Comparison of ENCODE assay signal across 9 mouse cellular contexts in the genomic region with DNA sequence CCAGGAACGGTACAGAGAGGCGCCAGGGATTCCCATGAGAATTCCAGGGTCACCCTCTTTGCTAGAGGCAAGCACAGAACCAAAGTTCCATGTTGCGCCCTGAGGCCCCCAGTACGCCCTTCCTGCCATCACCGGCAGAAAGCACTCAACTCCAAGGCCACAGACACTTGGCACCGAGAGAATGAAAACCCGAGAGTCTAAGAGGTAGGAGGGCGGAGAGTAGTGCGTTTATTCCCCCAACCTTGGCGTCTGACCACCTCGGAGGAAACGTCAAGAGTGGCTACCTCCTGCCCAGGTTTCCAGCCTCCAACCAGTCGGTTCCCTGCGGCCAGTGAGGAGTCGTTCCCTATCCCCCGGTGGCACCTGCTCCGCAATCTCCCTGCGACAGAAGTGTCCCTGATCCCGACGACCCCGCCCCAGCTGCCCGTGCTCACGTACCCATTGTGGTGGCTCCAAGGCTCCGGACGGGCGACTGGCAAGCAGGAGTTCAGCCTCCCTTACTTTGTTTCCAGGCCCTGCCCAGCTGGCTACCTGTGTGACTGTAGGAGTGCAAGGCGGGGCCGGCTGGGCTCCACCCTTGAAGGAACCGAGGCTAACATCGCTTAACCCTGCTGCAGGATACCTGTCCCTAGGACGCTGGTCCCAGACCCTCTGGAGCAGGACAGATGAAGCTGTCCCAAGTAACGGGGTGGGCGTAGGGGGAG. TPM values are rescaled to one million over a fixed set of nuclear protein-coding genes. Genes with fewer than 3 reads are reported as not detected.
DNase-seq lines count a peak whose midpoint lies in the region; ATAC-seq and TF ChIP-seq lines count a peak whose summit lies in the region.
"Had no signal": no experiment of that assay in that cellular context is flagged by ENCODE, and none has a peak within 500 bp of the region (broad histone marks: within the 10 kb centered on the region; RNA-seq: fewer than 3 reads in every experiment).

Gene Slc15a1 (minus strand): TSS at position 472 of the 704 bp plus-strand sequence.

- peak within 1 kb of the TSS; percentile 21; the same call in 1 of the 2 replicates for H3K4me3 ChIP-seq in limb, embryonic 10.5 days
- H3K4me3 ChIP-seq in midbrain, embryonic 13.5 days (replicated peaks) = peak within 1 kb of the TSS; percentile 23
- H3K4me3 ChIP-seq in thymus, adult 2 months (ENCODE audit: control insufficient read depth, insufficient read depth, low read length) = no peak within 1 kb of the TSS
- H3K4me3 ChIP-seq: megakaryocyte, embryonic 14.5 days had no signal

- H3K36me3 ChIP-seq in limb, embryonic 10.5 days = no peaks in the 10 kb centered on the region
- no peaks in the 10 kb centered on the region for H3K36me3 ChIP-seq in midbrain, embryonic 13.5 days
- H3K36me3 ChIP-seq in thymus, adult 2 months (ENCODE audit: control insufficient read depth, insufficient read depth, low read length) = no peaks in the 10 kb centered on the region

- 11% methylated on average over 33 of the region's 33 CpGs for WGBS in limb, embryonic 10.5 days
- WGBS in midbrain, embryonic 13.5 days = 11% methylated on average over 33 of the region's 33 CpGs
- 28% methylated on average over 33 of the region's 33 CpGs for WGBS in thymus, adult 2 months

- TF ChIP-seq POLR2A in thymus, adult 2 months (IDR thresholded peaks at IDR 0.05; ENCODE audit: control insufficient read depth, extremely low read depth, insufficient read depth, low read length, poor library complexity) = no peak

- no peak for TF ChIP-seq CTCF in thymus, adult 2 months (IDR thresholded peaks at IDR 0.05; ENCODE audit: borderline replicate concordance, control insufficient read depth, extremely low read depth, insufficient read depth, low read length, poor library complexity)

- peak within 1 kb of the TSS; percentile 48 for H3K4me2 ChIP-seq in midbrain, embryonic 13.5 days (replicated peaks)

- ATAC-seq in erythroid progenitor cell, adult 5-6 weeks (replicated peaks; ENCODE audit: low FRiP score, poor library complexity, severe bottlenecking) = 0 out of 2 replicates have a peak, but pooled peaks have one; percentile 10
- ATAC-seq in midbrain, embryonic 13.5 days = no peak

- no peak within 1 kb of the TSS for H3K9ac ChIP-seq in midbrain, embryonic 13.5 days (replicated peaks)

- peak; percentile 16 for DNase-seq in adrenal gland, adult 2 months
- DNase-seq in adrenal gland, postnatal 4 days (ENCODE audit: low spot score in 2 of 2) = no peak
- DNase-seq in limb, embryonic 10.5 days (ENCODE audit: low spot score) = peak; percentile 36
- no peak for DNase-seq in thymus, adult 2 months
- DNase-seq in adrenal gland, postnatal 25 days = no peak
- DNase-seq in frontal cortex, postnatal 25 days (ENCODE audit: low spot score in 2 of 2) = no peak

- H3K4me1 ChIP-seq in limb, embryonic 10.5 days = peaks cover 15% of the 10 kb centered on the region
- peaks cover 8% of the 10 kb centered on the region for H3K4me1 ChIP-seq in midbrain, embryonic 13.5 days (replicated peaks)
- peaks cover 9% of the 10 kb centered on the region for H3K4me1 ChIP-seq in thymus, adult 2 months (replicated peaks; ENCODE audit: control insufficient read depth, insufficient read depth, low read length)
- H3K4me1 ChIP-seq: megakaryocyte, embryonic 14.5 days had no signal

- peaks cover 60% of the 10 kb centered on the region for H3K27me3 ChIP-seq in limb, embryonic 10.5 days (ENCODE audit: low read depth, poor library complexity, severe bottlenecking)
- peaks cover 35% of the 10 kb centered on the region for H3K27me3 ChIP-seq in midbrain, embryonic 13.5 days
- peaks cover 3% of the 10 kb centered on the region; the same call in 1 of the 2 replicates for H3K27me3 ChIP-seq in thymus, adult 2 months (ENCODE audit: control insufficient read depth, insufficient read depth, low read length)

- no peaks in the 10 kb centered on the region for H3K9me3 ChIP-seq in limb, embryonic 10.5 days (replicated peaks)
- H3K9me3 ChIP-seq in midbrain, embryonic 13.5 days = no peaks in the 10 kb centered on the region

- H3K27ac ChIP-seq in limb, embryonic 10.5 days = no peak within 1 kb of the TSS
- no peak within 1 kb of the TSS for H3K27ac ChIP-seq in midbrain, embryonic 13.5 days
- no peak within 1 kb of the TSS for H3K27ac ChIP-seq in thymus, adult 2 months (ENCODE audit: control insufficient read depth, insufficient read depth, low read length)

RNA-seq across cellular contexts. Expression of gene Slc15a1, which starts in this region (rescaled TPM):
- total RNA-seq in adrenal gland, adult 2 months (2021) = under 1 TPM; 0.09 to 0.10 TPM
- polyA plus RNA-seq in adrenal gland, adult 2 months (2012; rRNA removed) = 0.06 and 0.09 TPM in 2 replicates
- total RNA-seq in adrenal gland, postnatal 4 days (2021) = under 1 TPM; 0.20 to 0.28 TPM
- not detected in 2 replicates for total RNA-seq in erythroid progenitor cell, adult 5-6 weeks (2015; ENCODE audit: low replicate concordance)
- total RNA-seq in erythroid progenitor cell, adult 5-6 weeks (2017; ENCODE audit: low replicate concordance) = not detected in 2 replicates
- polyA plus RNA-seq in limb, embryonic 10.5 days (2016; fragmentation: Nextera tagmentation; extraction: Ambion mirVana) = not detected in 2 replicates
- 0.05 TPM in 1 of 2 replicates, not detected in the other for polyA plus RNA-seq in midbrain, embryonic 13.5 days (2015; fragmentation: Nextera tagmentation; extraction: Ambion mirVana)
- 2.0 and 2.4 TPM in 2 replicates for polyA plus RNA-seq in thymus, adult 2 months (2012; rRNA removed)
- total RNA-seq in adrenal gland, postnatal 25 days (2021) = not detected in 2 replicates

Comparison
In these comparisons a context has a peak if more than half of its experiments do, and no peak if none do; other contexts are left out.
1. Peak in DNase-seq in adrenal gland, adult 2 months; RNA of the gene not detected or under 1 TPM.
2. Peak in ATAC-seq in erythroid progenitor cell, adult 5-6 weeks; RNA of the gene not detected or under 1 TPM.
3. Peak in DNase-seq and H3K4me3 ChIP-seq in limb, embryonic 10.5 days; RNA of the gene not detected or under 1 TPM.